Mouse (Mus musculus): ENCODE data around the gene Dhps. TPM values are rescaled to one million over a fixed set of nuclear protein-coding genes. Genes with fewer than 3 reads are reported as not detected.

Gene Dhps
- total and polyA plus RNA-seq, 2 experiments from 2014 or later, result 25.9 to 45.0 TPM

DNA sequence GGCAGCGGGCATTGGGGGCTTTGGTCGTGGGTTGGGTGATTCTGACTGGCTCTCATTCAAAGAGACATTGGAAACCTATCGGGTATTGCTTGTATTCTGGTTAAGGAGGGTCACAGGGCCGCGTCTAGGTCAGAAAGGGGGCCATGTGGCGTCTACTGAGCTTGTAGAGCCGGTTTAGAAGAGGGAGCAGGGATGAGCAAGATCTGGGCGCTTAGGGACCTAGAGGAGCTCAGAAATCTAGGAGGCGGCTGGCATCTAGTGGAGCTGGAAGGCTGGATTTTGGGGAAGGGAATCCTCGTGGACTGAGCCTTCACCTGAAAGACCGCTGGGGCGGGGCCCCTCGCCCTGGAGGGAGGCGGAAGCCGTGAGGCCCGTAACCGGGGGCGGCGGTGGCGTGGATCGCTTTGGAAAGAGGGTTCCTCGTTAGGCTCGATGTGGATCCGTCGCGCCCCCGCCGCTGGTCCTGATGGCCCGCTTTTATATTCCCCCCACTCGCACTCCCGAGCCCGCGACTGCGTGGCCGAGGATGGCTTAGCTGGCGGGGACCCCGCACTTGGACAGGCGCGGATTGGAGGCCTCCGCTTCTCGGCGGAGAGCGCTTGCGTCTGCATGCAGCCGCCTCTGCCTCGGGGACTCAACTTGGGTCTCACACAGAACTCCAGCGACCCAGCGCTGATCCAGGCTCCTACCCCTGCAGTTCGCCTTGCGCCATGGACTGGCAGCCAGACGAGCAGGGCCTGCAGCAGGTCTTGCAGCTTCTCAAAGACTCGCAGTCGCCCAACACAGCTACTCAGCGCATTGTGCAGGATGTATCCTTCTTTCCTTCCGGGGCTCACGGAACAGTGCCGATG is 33.7 kb upstream of the Dhps start:
- H3K36me3 ChIP-seq (replicated peaks; ENCODE audit: control insufficient read depth, insufficient read depth, low read length), result peaks cover 21% of the 10 kb centered on the region
- H3K9me3 ChIP-seq (replicated peaks; ENCODE audit: control insufficient read depth, low read length), result no peaks in the 10 kb centered on the region
- peak overlapping the region; percentile 96 for H3K27ac ChIP-seq (ENCODE audit: low read depth)
- WGBS, result under 1% methylated on average over 54 of the region's 57 CpGs
- DNase-seq (ENCODE audit: low spot score) (no peak), ATAC-seq (ENCODE audit: insufficient read depth, low read depth) (0 out of 2 replicates have a peak, but pooled peaks have one; percentile 2)
- no peak for TF ChIP-seq EP300 (IDR thresholded peaks at IDR 0.05; ENCODE audit: low read depth)
- no peak for TF ChIP-seq CTCF (IDR thresholded peaks at IDR 0.05; ENCODE audit: low read depth)
- H3K27me3 ChIP-seq (ENCODE audit: control insufficient read depth, insufficient read depth, low read length), result no peaks in the 10 kb centered on the region
- peaks cover 14% of the 10 kb centered on the region for H3K4me1 ChIP-seq (ENCODE audit: control insufficient read depth, insufficient read depth)
- peak overlapping the region; percentile 76 for H3K4me3 ChIP-seq (ENCODE audit: low read depth, low read length)
- peak overlapping the region; percentile 94 for H3K9ac ChIP-seq (replicated peaks; ENCODE audit: low read depth, low read length)
- H3K4me2 ChIP-seq (ENCODE audit: low read depth, low read length), result peak overlapping the region; percentile 97

DNA sequence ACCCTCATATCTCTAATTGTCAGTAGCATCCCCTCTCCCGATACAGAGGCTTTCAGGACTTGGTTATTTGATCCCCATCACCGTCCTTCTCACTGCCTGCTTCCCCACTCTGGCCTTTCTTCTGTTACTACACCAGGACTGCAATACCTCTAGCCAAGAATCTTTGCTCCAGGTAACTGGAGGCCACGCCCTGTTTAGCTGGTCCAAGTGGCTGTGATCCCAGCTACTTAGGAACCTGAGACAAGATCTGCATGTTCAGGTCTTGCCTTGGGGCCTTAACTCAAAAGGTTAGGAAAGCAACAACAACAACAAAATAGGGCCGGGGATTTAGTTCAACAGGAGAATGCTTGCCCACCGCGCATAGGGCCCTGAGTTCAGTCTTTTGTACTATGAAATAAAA is 27.9 kb upstream of the Dhps start:
- no peak overlapping the region for H3K27ac ChIP-seq (ENCODE audit: low read depth)
- no peaks in the 10 kb centered on the region for H3K9me3 ChIP-seq (replicated peaks; ENCODE audit: control insufficient read depth, low read length)
- H3K27me3 ChIP-seq (ENCODE audit: control insufficient read depth, insufficient read depth, low read length), result no peaks in the 10 kb centered on the region
- TF ChIP-seq CTCF (IDR thresholded peaks at IDR 0.05; ENCODE audit: low read depth) (no peak), EP300 (IDR thresholded peaks at IDR 0.05; ENCODE audit: low read depth) (no peak)
- H3K4me1 ChIP-seq (ENCODE audit: control insufficient read depth, insufficient read depth), result peaks cover 3% of the 10 kb centered on the region; the same call in 1 of the 2 replicates
- DNase-seq (ENCODE audit: low spot score) (no peak), ATAC-seq (ENCODE audit: insufficient read depth, low read depth) (no peak)
- H3K4me2 ChIP-seq (ENCODE audit: low read depth, low read length), result no peak overlapping the region
- no peak overlapping the region for H3K4me3 ChIP-seq (ENCODE audit: low read depth, low read length)
- peaks cover 77% of the 10 kb centered on the region for H3K36me3 ChIP-seq (replicated peaks; ENCODE audit: control insufficient read depth, insufficient read depth, low read length)
- 92% methylated on average over 6 of the region's 6 CpGs for WGBS
- no peak overlapping the region for H3K9ac ChIP-seq (replicated peaks; ENCODE audit: low read depth, low read length)

DNA sequence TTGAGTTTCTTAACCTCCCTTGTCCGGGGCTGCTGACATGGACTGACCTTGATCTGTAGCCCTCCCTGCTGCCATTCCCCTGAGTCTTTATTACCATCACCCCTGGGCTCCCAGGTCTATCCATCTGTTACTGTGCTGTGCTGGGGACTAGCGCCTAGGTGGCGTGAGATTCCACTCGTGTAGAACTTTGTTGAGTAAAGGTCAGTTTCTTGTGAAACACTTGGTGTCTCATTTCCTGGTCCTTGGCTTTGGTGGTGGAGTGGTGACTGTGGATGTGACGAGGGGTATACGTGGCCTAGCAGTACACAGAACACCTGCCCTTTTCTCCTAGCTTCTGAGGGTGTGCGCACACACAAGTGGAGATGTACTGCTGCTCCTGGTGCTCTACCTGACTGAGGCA is 14.2 kb upstream of the Dhps start:
- no peak for TF ChIP-seq EP300 (IDR thresholded peaks at IDR 0.05; ENCODE audit: low read depth)
- TF ChIP-seq CTCF (IDR thresholded peaks at IDR 0.05; ENCODE audit: low read depth), result no peak
- 82% methylated on average over 7 of the region's 7 CpGs for WGBS
- no peaks in the 10 kb centered on the region for H3K9me3 ChIP-seq (replicated peaks; ENCODE audit: control insufficient read depth, low read length)
- H3K4me2 ChIP-seq (ENCODE audit: low read depth, low read length), result no peak overlapping the region
- H3K4me3 ChIP-seq (ENCODE audit: low read depth, low read length), result no peak overlapping the region
- DNase-seq (ENCODE audit: low spot score), result no peak
- H3K4me1 ChIP-seq (ENCODE audit: control insufficient read depth, insufficient read depth), result no peaks in the 10 kb centered on the region
- no peak overlapping the region for H3K9ac ChIP-seq (replicated peaks; ENCODE audit: low read depth, low read length)
- no peak for ATAC-seq (ENCODE audit: insufficient read depth, low read depth)
- H3K27ac ChIP-seq (ENCODE audit: low read depth), result no peak overlapping the region
- peaks cover 41% of the 10 kb centered on the region for H3K36me3 ChIP-seq (replicated peaks; ENCODE audit: control insufficient read depth, insufficient read depth, low read length)
- H3K27me3 ChIP-seq (ENCODE audit: control insufficient read depth, insufficient read depth, low read length), result no peaks in the 10 kb centered on the region

DNA sequence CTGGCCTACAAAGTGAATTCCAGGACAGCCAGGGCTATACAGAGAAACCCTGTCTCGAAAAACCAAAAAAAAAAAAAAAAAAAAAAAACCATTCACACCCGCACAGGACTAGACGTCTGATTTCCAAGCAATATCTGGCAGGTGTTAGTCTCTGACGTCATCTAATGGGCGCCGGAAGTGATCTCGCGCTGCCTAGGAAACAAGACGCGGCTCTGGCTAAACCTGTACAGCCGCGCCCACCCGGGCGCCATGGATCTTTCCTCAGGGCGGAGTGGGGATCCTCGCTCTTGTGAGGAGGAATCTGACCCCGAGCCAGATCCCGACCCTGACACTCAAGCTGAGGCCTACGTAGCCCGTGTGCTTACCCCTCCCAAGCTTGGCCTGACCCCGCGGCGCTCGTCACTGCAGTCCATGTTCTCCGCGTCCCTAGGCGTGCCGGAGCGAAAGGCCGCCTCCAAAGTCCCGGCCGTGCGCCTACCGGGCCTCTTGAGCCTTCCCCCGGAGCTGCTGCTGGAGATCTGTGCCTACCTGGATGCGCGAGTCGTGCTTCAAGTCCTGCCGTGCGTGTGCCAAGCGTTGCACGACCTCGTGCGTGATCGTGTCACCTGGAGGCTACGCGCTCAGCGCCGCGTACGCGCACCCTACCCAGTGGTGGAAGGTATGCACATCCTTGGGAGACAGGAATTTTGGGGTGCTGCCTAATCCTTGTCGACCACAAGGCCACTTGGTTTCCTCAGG is 11.5 kb upstream of the Dhps start, which contains the start of gene Fbxw9:
Fbxw9 (plus strand) TSS at position 177 of the 738 bp plus-strand sequence.
- TF ChIP-seq EP300 (IDR thresholded peaks at IDR 0.05; ENCODE audit: low read depth) (0 out of 2 replicates have a peak, but pooled peaks have one; percentile 21), CTCF (IDR thresholded peaks at IDR 0.05; ENCODE audit: low read depth) (no peak)
- peak within 1 kb of the TSS; percentile 47; the same call in 1 of the 2 replicates for H3K27ac ChIP-seq (ENCODE audit: low read depth)
- peak within 1 kb of the TSS; percentile 96 for H3K4me3 ChIP-seq (ENCODE audit: low read depth, low read length)
- H3K27me3 ChIP-seq (ENCODE audit: control insufficient read depth, insufficient read depth, low read length), result no peaks in the 10 kb centered on the region
- whole genome bisulfite sequencing, result under 1% methylated on average over 51 of the region's 53 CpGs
- peak; percentile 93 for ATAC-seq (ENCODE audit: insufficient read depth, low read depth)
- DNase-seq (ENCODE audit: low spot score), result peak; percentile 87
- peak within 1 kb of the TSS; percentile 60 for H3K9ac ChIP-seq (replicated peaks; ENCODE audit: low read depth, low read length)
- peaks cover 15% of the 10 kb centered on the region for H3K36me3 ChIP-seq (replicated peaks; ENCODE audit: control insufficient read depth, insufficient read depth, low read length)
- peak within 1 kb of the TSS; percentile 97 for H3K4me2 ChIP-seq (ENCODE audit: low read depth, low read length)
- no peaks in the 10 kb centered on the region for H3K4me1 ChIP-seq (ENCODE audit: control insufficient read depth, insufficient read depth)
- H3K9me3 ChIP-seq (replicated peaks; ENCODE audit: control insufficient read depth, low read length), result no peaks in the 10 kb centered on the region

DNA sequence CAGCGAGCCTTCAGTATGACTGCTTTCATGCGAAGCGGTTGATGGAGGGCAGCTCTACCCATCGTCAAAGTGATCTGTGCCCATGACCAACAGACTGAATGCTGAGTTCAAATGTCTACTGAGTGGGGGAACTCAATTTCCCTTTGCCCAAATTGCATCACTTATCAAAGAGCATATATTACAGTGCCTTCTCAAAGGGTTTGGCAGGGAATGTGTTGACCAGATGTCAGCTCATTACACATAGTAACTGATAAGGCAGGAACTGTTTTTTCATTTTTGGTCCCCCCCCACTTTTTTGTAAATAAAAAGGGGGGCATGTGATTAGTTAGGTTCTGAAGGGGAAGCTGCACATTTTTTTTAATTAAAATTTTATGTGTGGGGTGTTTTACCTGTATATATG is 9.0 kb upstream of the Dhps start:
- H3K4me1 ChIP-seq (ENCODE audit: control insufficient read depth, insufficient read depth), result no peaks in the 10 kb centered on the region
- no peak overlapping the region for H3K27ac ChIP-seq (ENCODE audit: low read depth)
- ATAC-seq (ENCODE audit: insufficient read depth, low read depth), result no peak
- WGBS, result 95% methylated on average over 4 of the region's 4 CpGs
- H3K36me3 ChIP-seq (replicated peaks; ENCODE audit: control insufficient read depth, insufficient read depth, low read length), result no peaks in the 10 kb centered on the region
- no peak overlapping the region for H3K9ac ChIP-seq (replicated peaks; ENCODE audit: low read depth, low read length)
- H3K27me3 ChIP-seq (ENCODE audit: control insufficient read depth, insufficient read depth, low read length), result no peaks in the 10 kb centered on the region
- H3K4me2 ChIP-seq (ENCODE audit: low read depth, low read length), result no peak overlapping the region
- no peak for DNase-seq (ENCODE audit: low spot score)
- H3K9me3 ChIP-seq (replicated peaks; ENCODE audit: control insufficient read depth, low read length), result no peaks in the 10 kb centered on the region
- no peak overlapping the region for H3K4me3 ChIP-seq (ENCODE audit: low read depth, low read length)
- TF ChIP-seq CTCF (IDR thresholded peaks at IDR 0.05; ENCODE audit: low read depth) (no peak), EP300 (IDR thresholded peaks at IDR 0.05; ENCODE audit: low read depth) (no peak)
